Mouse (Mus musculus): ENCODE results near the gene Zbtb44. TPM values are rescaled to one million over a fixed set of nuclear protein-coding genes. Genes with fewer than 3 reads are reported as not detected.

Gene Zbtb44
- polyA plus RNA-seq, 1 experiment: 40.7 TPM

- H3K4me1 ChIP-seq (ENCODE audit: control insufficient read depth, insufficient read depth, low read length): no peaks in the 10 kb centered on the region
- H3K36me3 ChIP-seq (ENCODE audit: control insufficient read depth, insufficient read depth, low read length): no peaks in the 10 kb centered on the region
- H3K4me3 ChIP-seq (ENCODE audit: control insufficient read depth, low read depth, low read length): no peak overlapping the region
- TF ChIP-seq CTCF (IDR thresholded peaks at IDR 0.05; ENCODE audit: control insufficient read depth, insufficient read depth, insufficient replicate concordance, low read depth, low read length) (no peak), POLR2A (IDR thresholded peaks at IDR 0.05; ENCODE audit: control insufficient read depth, low read depth, low read length) (no peak)
- H3K27ac ChIP-seq (ENCODE audit: control insufficient read depth, insufficient read depth, low read depth, low read length): no peak overlapping the region
- no peaks in the 10 kb centered on the region for H3K27me3 ChIP-seq (ENCODE audit: control insufficient read depth, insufficient read depth, low read length)
These were observed 52.3 kb downstream of the Zbtb44 start for GRCm38 (mm10) chr9:31082771-31083170.

- no peaks in the 10 kb centered on the region for H3K36me3 ChIP-seq (ENCODE audit: control insufficient read depth, insufficient read depth, low read length)
- H3K27ac ChIP-seq (ENCODE audit: control insufficient read depth, insufficient read depth, low read depth, low read length): no peak overlapping the region
- H3K27me3 ChIP-seq (ENCODE audit: control insufficient read depth, insufficient read depth, low read length): no peaks in the 10 kb centered on the region
- no peak overlapping the region for H3K4me3 ChIP-seq (ENCODE audit: control insufficient read depth, low read depth, low read length)
- H3K4me1 ChIP-seq (ENCODE audit: control insufficient read depth, insufficient read depth, low read length): peaks cover 4% of the 10 kb centered on the region; the same call in 1 of the 2 replicates
- no peak for TF ChIP-seq POLR2A (IDR thresholded peaks at IDR 0.05; ENCODE audit: control insufficient read depth, low read depth, low read length)
- no peak for TF ChIP-seq CTCF (IDR thresholded peaks at IDR 0.05; ENCODE audit: control insufficient read depth, insufficient read depth, insufficient replicate concordance, low read depth, low read length)
These were observed 55.1 kb downstream of the Zbtb44 start for GRCm38 (mm10) chr9:31085556-31085955.

- H3K4me1 ChIP-seq (ENCODE audit: control insufficient read depth, insufficient read depth, low read length): peaks cover 4% of the 10 kb centered on the region; the same call in 1 of the 2 replicates
- TF ChIP-seq CTCF (IDR thresholded peaks at IDR 0.05; ENCODE audit: control insufficient read depth, insufficient read depth, insufficient replicate concordance, low read depth, low read length) (peak; percentile 43; the same call in 1 of the 2 replicates), POLR2A (IDR thresholded peaks at IDR 0.05; ENCODE audit: control insufficient read depth, low read depth, low read length) (no peak)
- H3K27me3 ChIP-seq (ENCODE audit: control insufficient read depth, insufficient read depth, low read length): no peaks in the 10 kb centered on the region
- no peak overlapping the region for H3K27ac ChIP-seq (ENCODE audit: control insufficient read depth, insufficient read depth, low read depth, low read length)
- no peaks in the 10 kb centered on the region for H3K36me3 ChIP-seq (ENCODE audit: control insufficient read depth, insufficient read depth, low read length)
- no peak overlapping the region for H3K4me3 ChIP-seq (ENCODE audit: control insufficient read depth, low read depth, low read length)
These were observed 55.8 kb downstream of the Zbtb44 start for GRCm38 (mm10) chr9:31086085-31086753.

- Histone ChIP-seq H3K27ac (ENCODE audit: control insufficient read depth, insufficient read depth, low read depth, low read length) (no peak overlapping the region), H3K36me3 (ENCODE audit: control insufficient read depth, insufficient read depth, low read length) (no peaks in the 10 kb centered on the region), H3K27me3 (ENCODE audit: control insufficient read depth, insufficient read depth, low read length) (no peaks in the 10 kb centered on the region), H3K4me3 (ENCODE audit: control insufficient read depth, low read depth, low read length) (no peak overlapping the region), H3K4me1 (ENCODE audit: control insufficient read depth, insufficient read depth, low read length) (peaks cover 4% of the 10 kb centered on the region; the same call in 1 of the 2 replicates)
- TF ChIP-seq CTCF (IDR thresholded peaks at IDR 0.05; ENCODE audit: control insufficient read depth, insufficient read depth, insufficient replicate concordance, low read depth, low read length) (no peak), POLR2A (IDR thresholded peaks at IDR 0.05; ENCODE audit: control insufficient read depth, low read depth, low read length) (no peak)
These were observed 56.3 kb downstream of the Zbtb44 start for GRCm38 (mm10) chr9:31086754-31087145.

GRCm38 (mm10) chr9:31087466-31087865 is 57.0 kb downstream of the Zbtb44 start:
- H3K36me3 ChIP-seq (ENCODE audit: control insufficient read depth, insufficient read depth, low read length): no peaks in the 10 kb centered on the region
- TF ChIP-seq POLR2A (IDR thresholded peaks at IDR 0.05; ENCODE audit: control insufficient read depth, low read depth, low read length) (no peak), CTCF (IDR thresholded peaks at IDR 0.05; ENCODE audit: control insufficient read depth, insufficient read depth, insufficient replicate concordance, low read depth, low read length) (no peak)
- H3K4me1 ChIP-seq (ENCODE audit: control insufficient read depth, insufficient read depth, low read length): peaks cover 4% of the 10 kb centered on the region; the same call in 1 of the 2 replicates
- no peak overlapping the region for H3K4me3 ChIP-seq (ENCODE audit: control insufficient read depth, low read depth, low read length)
- no peak overlapping the region for H3K27ac ChIP-seq (ENCODE audit: control insufficient read depth, insufficient read depth, low read depth, low read length)
- no peaks in the 10 kb centered on the region for H3K27me3 ChIP-seq (ENCODE audit: control insufficient read depth, insufficient read depth, low read length)

- TF ChIP-seq CTCF (IDR thresholded peaks at IDR 0.05; ENCODE audit: control insufficient read depth, insufficient read depth, insufficient replicate concordance, low read depth, low read length): no peak
- no peaks in the 10 kb centered on the region for H3K27me3 ChIP-seq (ENCODE audit: control insufficient read depth, insufficient read depth, low read length)
- peaks cover 4% of the 10 kb centered on the region; the same call in 1 of the 2 replicates for H3K4me1 ChIP-seq (ENCODE audit: control insufficient read depth, insufficient read depth, low read length)
- no peak overlapping the region for H3K27ac ChIP-seq (ENCODE audit: control insufficient read depth, insufficient read depth, low read depth, low read length)
- H3K36me3 ChIP-seq (ENCODE audit: control insufficient read depth, insufficient read depth, low read length): no peaks in the 10 kb centered on the region
- no peak overlapping the region for H3K4me3 ChIP-seq (ENCODE audit: control insufficient read depth, low read depth, low read length)
These were observed 57.7 kb downstream of the Zbtb44 start for GRCm38 (mm10) chr9:31088116-31088515.

GRCm38 (mm10) chr9:31088883-31089282 is 58.4 kb downstream of the Zbtb44 start:
- TF ChIP-seq CTCF (IDR thresholded peaks at IDR 0.05; ENCODE audit: control insufficient read depth, insufficient read depth, insufficient replicate concordance, low read depth, low read length) (no peak), POLR2A (IDR thresholded peaks at IDR 0.05; ENCODE audit: control insufficient read depth, low read depth, low read length) (no peak)
- H3K27me3 ChIP-seq (ENCODE audit: control insufficient read depth, insufficient read depth, low read length): no peaks in the 10 kb centered on the region
- peaks cover 4% of the 10 kb centered on the region; the same call in 1 of the 2 replicates for H3K4me1 ChIP-seq (ENCODE audit: control insufficient read depth, insufficient read depth, low read length)
- no peaks in the 10 kb centered on the region for H3K36me3 ChIP-seq (ENCODE audit: control insufficient read depth, insufficient read depth, low read length)
- H3K4me3 ChIP-seq (ENCODE audit: control insufficient read depth, low read depth, low read length): no peak overlapping the region
- H3K27ac ChIP-seq (ENCODE audit: control insufficient read depth, insufficient read depth, low read depth, low read length): no peak overlapping the region
